Mouse (Mus musculus) embryonic stem cell, embryonic (primary cell): ENCODE data around the gene Ssh2.
"Not testable (repeated sequence)": the region's sequence is repeated elsewhere in the genome, so short reads cannot be mapped to it uniquely, and the experiment has no call there.

Experiments used
- CTCF ChIA-PET, 4 experiments: fragments of 300-600 bp in 2 of 4; fragments of 350-600 bp in 2 of 4; sonication (Branson Sonifier 250); formaldehyde crosslinking; loops; one replicate each; lab custom pipeline; 2022; ENCODE audit warnings: inconsistent platforms in 2 of 4; lab: Charles Lee
- POLR2A ChIA-PET, 4 experiments: fragments of 300-600 bp in 2 of 4; fragments of 350-600 bp in 2 of 4; sonication (Branson Sonifier 250); formaldehyde crosslinking; loops; one replicate each; lab custom pipeline; 2022; ENCODE audit warnings: antibody characterized with exemption in 4 of 4, inconsistent platforms in 1 of 4; lab: Charles Lee

The Ssh2 gene

GRCm38 (mm10) chr11:77214142-77214692 is 1.9 kb upstream of the Ssh2 start:
- CTCF ChIA-PET, result interaction anchor here in 3 of 4 experiments (0.5 to 1.6 kb wide), 3 partner anchors 95 to 415 kb away, joined by 3 to 4 read pairs (median 3); no protein-coding TSS in a partner anchor
- POLR2A ChIA-PET, result interaction anchor here in 3 of 4 experiments (0.6 to 2.2 kb wide), 3 partner anchors 15 to 449 kb away, joined by 3 to 4 read pairs (median 4); no protein-coding TSS in a partner anchor

DNA sequence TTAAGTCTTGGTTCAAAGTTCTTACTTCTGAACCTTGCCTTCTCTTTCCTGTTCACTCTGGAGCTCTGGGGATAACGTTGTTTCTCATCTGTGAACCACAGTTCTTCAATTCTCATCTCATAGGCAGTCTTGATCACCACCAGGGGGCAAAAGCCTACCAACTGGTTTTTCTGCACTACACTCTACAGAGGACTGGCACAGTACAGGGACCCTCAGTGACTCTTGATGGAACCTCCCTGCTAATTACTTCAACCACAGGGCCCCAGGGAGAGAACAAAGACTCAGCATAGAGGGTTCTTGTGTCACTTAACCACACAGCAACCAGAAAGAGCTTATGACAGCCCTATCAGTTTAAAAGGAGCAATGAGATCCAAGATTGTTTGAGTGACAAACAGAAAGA is 1.3 kb upstream of the Ssh2 start:
- POLR2A ChIA-PET, result interaction anchor here in 3 of 4 experiments (0.6 to 2.2 kb wide), 5 partner anchors 15 to 449 kb away, joined by 3 to 5 read pairs (median 4); no protein-coding TSS in a partner anchor
- CTCF ChIA-PET, result interaction anchor here in 3 of 4 experiments (0.5 to 2.1 kb wide), 6 partner anchors 81 to 415 kb away, joined by 3 to 10 read pairs (median 4); no protein-coding TSS in a partner anchor

DNA sequence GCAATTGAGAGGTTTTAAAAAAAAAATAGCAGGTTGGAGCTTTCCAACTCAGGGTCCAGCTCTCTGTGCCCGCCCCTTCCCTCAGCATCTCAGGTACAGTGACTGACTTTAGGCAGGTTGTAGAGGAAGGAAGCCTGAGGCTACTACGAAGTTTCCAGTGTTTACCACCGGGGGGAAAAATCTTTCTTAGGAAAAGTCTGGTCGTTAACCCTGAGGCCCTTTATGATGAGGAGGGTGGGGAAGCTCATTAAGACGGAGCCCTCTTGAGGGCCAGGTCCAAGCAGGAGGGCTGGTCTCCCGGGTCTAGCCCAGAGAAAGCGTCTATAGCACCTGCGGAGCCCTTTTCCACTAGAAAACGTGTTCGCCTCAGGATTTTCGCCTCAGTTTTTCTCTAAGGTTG is 604 bp upstream of the Ssh2 start:
- POLR2A ChIA-PET, result interaction anchor here in 2 of 4 experiments (0.8 to 2.2 kb wide), 9 partner anchors 12 to 452 kb away, joined by 3 to 5 read pairs (median 3); partner anchors contain the start of genes Gosr1 (in 1 of the 2) and Taok1 (in 1 of the 2)
- CTCF ChIA-PET, result interaction anchor here in 3 of 4 experiments (0.6 to 2.1 kb wide), 7 partner anchors 82 to 252 kb away, joined by 3 to 11 read pairs (median 4); no protein-coding TSS in a partner anchor

- ChIA-PET CTCF (interaction anchor here in 2 of 4 experiments (0.7 to 1.1 kb wide), 2 partner anchors 84 to 251 kb away, joined by 3 to 5 read pairs; no protein-coding TSS in a partner anchor), POLR2A (interaction anchor here in 3 of 4 experiments (0.6 to 1.5 kb wide), 5 partner anchors 11 to 571 kb away, joined by 3 to 4 read pairs (median 3); partner anchors contain the start of genes Gm10277 (in 1 of the 3) and Gosr1 (in 1 of the 3))
Measured at GRCm38 (mm10) chr11:77216761-77217130, 659 bp downstream of the Ssh2 start.

- CTCF ChIA-PET, result no interaction called here
- POLR2A ChIA-PET, result no interaction called here
Measured at GRCm38 (mm10) chr11:77230765-77231164, 14.7 kb downstream of the Ssh2 start.

DNA sequence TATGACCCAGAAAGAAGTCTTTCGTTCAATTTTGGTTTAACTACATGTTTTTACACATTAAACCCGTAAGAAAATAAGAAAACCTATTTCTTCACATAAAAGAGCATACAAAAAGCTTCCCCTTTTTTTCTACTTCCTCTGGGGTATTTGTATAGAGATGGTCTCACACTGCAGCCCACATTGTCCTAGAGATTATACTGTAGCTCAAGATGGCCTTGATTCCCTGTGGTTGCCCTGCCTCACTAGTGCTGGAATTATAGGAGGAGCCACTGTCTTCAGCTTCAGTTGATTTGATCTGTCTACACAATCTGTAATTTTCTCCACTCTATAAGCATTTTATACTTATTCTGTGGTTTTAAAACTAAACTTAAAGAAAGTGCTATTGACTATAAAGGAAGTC is 15.4 kb downstream of the Ssh2 start:
- POLR2A ChIA-PET, result no interaction called here
- CTCF ChIA-PET, result no interaction called here

GRCm38 (mm10) chr11:77235267-77235666 is 19.2 kb downstream of the Ssh2 start:
- ChIA-PET POLR2A (interaction anchor here in 1 of 4 experiments (0.6 kb wide), 1 partner anchor 845 kb away, joined by 5 read pairs; no protein-coding TSS in a partner anchor), CTCF (interaction anchor here in 1 of 4 experiments (0.6 kb wide), 1 partner anchor 88 kb away, joined by 3 read pairs; no protein-coding TSS in a partner anchor)

DNA sequence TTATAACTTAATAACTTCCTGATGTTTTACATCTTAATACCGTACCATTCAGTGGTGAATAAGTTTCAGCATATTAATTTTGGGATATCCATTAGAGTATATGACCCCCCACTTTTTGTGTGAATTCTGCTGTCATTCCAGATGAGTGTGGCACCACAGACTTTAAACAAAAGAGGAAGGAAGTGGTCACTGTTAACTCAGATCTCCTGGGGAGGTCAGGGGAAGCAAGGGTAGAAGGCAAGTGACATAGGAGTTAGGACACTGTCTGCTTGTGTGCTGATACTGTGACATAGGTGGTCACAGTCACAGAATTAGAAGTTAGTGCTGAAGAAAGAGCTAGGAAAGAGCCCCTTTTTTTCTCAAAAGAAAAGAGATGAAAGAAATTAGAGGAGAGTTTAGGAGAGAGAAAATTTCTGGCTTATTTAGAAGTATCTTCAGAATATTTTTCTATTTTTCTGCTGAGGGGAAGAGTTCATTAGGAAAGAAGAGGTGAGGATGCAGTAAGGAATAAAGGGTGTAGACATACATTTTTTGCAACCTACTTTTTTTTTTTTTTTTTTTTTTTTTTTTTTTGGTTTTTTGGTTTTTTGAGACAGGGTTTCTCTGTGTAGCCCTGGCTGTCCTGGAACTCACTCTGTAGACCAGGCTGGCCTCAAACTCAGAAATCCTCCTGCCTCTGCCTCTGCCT is 23.7 kb downstream of the Ssh2 start:
- ChIA-PET POLR2A (interaction anchor here in 1 of 4 experiments (0.6 kb wide), 1 partner anchor 8 kb away, joined by 3 read pairs; no protein-coding TSS in a partner anchor), CTCF (no interaction called here)

DNA sequence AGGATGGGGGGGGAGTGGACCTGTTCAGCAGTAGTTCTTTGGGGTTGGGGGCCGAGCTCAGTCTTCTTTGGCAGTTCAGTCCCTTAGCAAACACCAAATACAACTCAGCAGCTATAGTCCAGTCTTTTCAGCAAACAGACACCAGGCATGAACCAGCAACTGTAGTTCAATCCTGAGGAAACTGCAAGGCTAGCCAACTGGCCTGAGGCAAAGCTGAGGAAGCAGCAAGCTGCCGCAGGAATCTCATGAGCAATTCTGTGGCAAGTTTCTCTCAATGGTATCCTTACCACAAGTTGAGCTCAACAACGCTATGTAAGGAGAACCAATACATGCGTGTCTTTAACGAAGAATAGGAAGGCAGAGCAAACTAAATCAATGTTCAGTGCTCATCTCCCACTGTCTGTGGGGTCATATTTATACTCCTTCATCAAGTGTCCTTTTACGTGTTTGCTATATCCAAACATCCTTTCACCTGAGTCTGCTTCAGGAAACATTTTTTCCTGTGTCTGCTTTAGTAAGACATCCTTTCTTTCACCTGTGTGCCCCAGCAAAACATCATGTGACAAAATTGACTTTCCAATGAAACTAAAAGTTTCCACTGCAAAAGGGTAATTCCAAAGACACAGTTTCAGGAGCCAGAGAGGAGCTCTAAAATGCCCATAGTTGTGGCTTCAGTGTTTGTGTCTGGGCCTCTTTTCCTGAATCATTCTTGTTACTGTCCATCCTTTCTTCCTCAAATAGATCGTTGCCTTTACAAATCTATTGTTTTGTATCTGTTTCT is 24.6 kb downstream of the Ssh2 start:
- ChIA-PET CTCF (interaction anchor here in 2 of 4 experiments (0.6 to 1.0 kb wide), 2 partner anchors 68 to 1497 kb away, joined by 3 to 11 read pairs; no protein-coding TSS in a partner anchor), POLR2A (interaction anchor here in 1 of 4 experiments (0.6 kb wide), 1 partner anchor 111 kb away, joined by 5 read pairs; no protein-coding TSS in a partner anchor)

DNA sequence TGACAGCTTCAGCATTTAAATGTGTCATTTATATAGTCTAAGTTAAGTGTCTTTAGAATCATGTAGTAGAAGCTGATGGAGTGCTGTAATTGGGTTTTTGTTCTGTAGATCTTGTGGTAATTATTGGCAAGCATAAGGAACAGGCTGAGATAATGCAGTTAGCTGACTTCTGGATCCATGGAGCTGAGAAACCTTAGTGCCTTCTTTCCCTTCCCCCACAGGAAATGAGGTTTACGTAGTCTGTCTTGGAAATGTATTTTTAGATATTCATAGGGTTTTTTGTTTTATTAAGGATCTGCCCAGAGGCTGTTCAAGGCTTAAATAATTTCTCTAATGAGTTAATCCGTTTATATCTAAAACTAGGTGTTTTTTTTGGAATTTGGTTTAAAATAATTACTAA is 26.8 kb downstream of the Ssh2 start:
- ChIA-PET POLR2A (interaction anchor here in 1 of 4 experiments (0.7 kb wide), 1 partner anchor 19 kb away, joined by 3 read pairs; no protein-coding TSS in a partner anchor), CTCF (no interaction called here)

DNA sequence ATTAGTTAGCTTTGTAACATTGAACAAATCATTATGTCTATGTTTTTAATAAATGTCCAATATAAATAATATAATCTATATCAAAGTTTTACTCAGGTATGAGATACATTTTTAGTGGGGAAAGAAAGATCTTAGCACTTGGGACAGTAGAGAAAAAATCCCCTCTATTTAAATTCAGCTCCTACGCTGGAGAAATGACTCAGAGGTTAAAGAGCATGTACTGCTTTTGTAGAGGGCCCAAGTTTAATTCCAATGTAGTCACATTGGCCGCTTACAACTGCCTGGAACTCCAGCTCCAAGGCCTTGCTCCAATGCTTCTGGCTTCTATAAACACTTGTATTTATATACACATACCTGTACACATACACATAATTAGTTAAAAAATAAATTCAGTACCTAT is 36.7 kb downstream of the Ssh2 start:
- POLR2A ChIA-PET, result interaction anchor here in 1 of 4 experiments (0.6 kb wide), 1 partner anchor 55 kb away, joined by 7 read pairs; no protein-coding TSS in a partner anchor
- CTCF ChIA-PET, result no interaction called here

DNA sequence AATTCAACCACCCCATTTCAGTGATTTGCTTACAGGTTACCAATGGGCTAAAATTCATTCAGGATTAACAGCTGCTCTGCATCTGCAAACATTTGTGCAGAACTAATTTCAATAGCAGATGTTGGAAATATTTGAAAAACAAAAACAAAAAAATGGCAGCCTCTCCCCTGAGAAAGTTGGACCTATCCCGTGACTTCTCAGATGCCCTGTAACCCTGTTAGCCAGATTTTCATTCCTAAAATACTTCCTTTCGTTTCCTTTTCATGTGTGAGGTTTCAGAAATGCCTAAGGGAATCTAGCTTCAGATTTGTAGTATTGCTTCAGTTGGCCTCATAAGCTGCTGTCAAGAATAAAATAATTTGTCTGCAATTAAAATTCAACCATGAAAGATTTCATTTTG is 43.4 kb downstream of the Ssh2 start:
- CTCF ChIA-PET, result no interaction called here
- POLR2A ChIA-PET, result no interaction called here

GRCm38 (mm10) chr11:77267401-77267800 is 51.3 kb downstream of the Ssh2 start:
- ChIA-PET POLR2A (interaction anchor here in 1 of 4 experiments (0.7 kb wide), 1 partner anchor 51 kb away, joined by 3 read pairs; the partner anchor contains the start of gene Ssh2), CTCF (interaction anchor here in 1 of 4 experiments (0.6 kb wide), 1 partner anchor 528 kb away, joined by 4 read pairs; no protein-coding TSS in a partner anchor)

DNA sequence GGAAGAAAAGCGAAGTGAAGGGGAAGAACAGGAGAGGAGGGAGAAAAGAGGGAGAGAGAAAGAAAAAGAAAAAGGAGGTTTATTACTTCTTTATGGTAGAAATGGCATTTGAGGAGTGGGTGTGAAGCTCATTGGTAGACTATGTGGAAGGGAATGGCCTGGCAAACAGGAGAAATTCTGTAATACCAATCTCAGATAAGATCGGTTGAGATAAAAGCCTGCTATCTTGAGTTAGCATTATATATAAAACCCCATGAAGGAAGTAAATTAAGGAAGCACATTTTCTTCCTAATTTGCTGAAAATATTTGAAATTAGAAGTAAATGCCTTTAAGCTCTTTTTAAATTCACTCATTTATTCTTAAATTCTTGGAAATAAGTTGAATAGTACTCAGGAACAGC is 59.9 kb downstream of the Ssh2 start:
- POLR2A ChIA-PET, result no interaction called here

DNA sequence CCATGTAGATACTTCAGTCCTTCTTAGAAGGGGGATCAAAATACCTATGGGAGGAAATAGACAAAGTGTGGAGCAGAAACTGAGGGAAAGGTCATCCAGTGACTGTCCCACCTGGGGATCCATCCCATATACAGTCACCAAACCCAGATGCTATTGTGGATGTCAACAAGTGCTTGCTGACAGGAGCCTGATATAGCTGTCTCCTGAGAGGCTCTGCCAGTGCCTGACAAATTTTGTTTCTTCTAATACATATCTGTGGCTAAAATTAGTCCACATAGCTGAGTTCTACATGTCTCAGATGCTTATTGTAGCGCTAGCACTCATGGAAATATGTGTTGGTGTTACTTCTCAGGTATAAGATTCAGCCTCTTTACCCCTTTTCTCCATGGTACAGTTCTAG is 62.5 kb downstream of the Ssh2 start:
- POLR2A ChIA-PET, result not testable (repeated sequence)
- CTCF ChIA-PET, result interaction anchor here in 1 of 4 experiments (0.6 kb wide), 1 partner anchor 11 kb away, joined by 3 read pairs; no protein-coding TSS in a partner anchor

More for the DNA sequence above, 59.9 kb downstream of the Ssh2 start:
- CTCF ChIA-PET, result no interaction called here

DNA sequence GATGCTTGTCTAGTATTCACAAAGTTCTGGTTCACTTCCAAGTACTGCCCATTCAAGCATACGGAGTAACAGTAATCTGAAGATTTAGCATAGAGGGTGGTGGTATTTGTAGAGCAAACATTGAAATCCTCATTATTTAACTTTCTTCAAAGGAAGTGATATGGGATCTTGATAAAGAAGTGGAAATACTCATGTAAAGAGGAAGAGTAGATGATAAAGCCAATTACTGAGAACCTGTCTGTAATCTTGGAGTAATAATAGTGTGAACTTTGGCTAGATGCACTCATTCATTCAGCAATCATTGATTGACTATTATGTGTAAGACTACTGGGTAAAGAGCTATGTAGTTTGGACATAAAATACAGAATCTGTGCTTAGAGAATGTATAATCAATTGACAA is 64.1 kb downstream of the Ssh2 start:
- POLR2A ChIA-PET, result no interaction called here

GRCm38 (mm10) chr11:77291447-77291846 is 75.4 kb downstream of the Ssh2 start:
- ChIA-PET CTCF (no interaction called here), POLR2A (no interaction called here)

More for the DNA sequence above, 64.1 kb downstream of the Ssh2 start:
- CTCF ChIA-PET, result no interaction called here

GRCm38 (mm10) chr11:77293673-77294072 is 77.6 kb downstream of the Ssh2 start:
- CTCF ChIA-PET, result not testable (repeated sequence)

More at GRCm38 (mm10) chr11:77293673-77294072, 77.6 kb downstream of the Ssh2 start:
- POLR2A ChIA-PET, result not testable (repeated sequence)
